Mouse (Mus musculus) liver, embryonic 16.5 days (tissue): ENCODE measurements around the gene Stx2. TPM values are rescaled to one million over a fixed set of nuclear protein-coding genes. Genes with fewer than 3 reads are reported as not detected.

Experiments
- ATAC-seq: fragments of 200-750 bp; cut with Nextera tagmentation; 2 replicates; pipeline ENCODE4 v1.8.0; 2017; ENCODE audit warnings: low read depth, mild to moderate bottlenecking, moderate number of reproducible peaks, moderate library complexity
- H3K27ac ChIP-seq: fragments of 300-500 bp; sonication (generic); 2 replicates; pipeline ENCODE4 v1.5.1; 2014; ENCODE audit warnings: mild to moderate bottlenecking, low read length
- H3K27me3 ChIP-seq: fragments of 300-500 bp; sonication (generic); 2 replicates; pipeline ENCODE4 v1.6.1; 2014; ENCODE audit warnings: low read depth, low read length, mixed read lengths; ENCODE audit not compliant: control insufficient read depth, insufficient read depth
- H3K36me3 ChIP-seq: fragments of 300-500 bp; sonication (generic); 2 replicates; pipeline ENCODE4 v1.6.1; 2014; ENCODE audit warnings: mild to moderate bottlenecking; ENCODE audit not compliant: control insufficient read depth, insufficient read depth
- H3K4me1 ChIP-seq: fragments of 300-500 bp; sonication (generic); 2 replicates; pipeline ENCODE4 v1.6.1; 2014; ENCODE audit warnings: low read depth, low read length, mixed read lengths; ENCODE audit not compliant: control insufficient read depth
- H3K4me2 ChIP-seq: fragments of 300-500 bp; sonication (generic); 2 replicates; pipeline ENCODE4 v1.6.1; 2014; ENCODE audit warnings: low read depth, low read length, mixed read lengths
- H3K4me3 ChIP-seq: fragments of 300-500 bp; sonication (generic); 2 replicates; pipeline ENCODE4 v1.5.1; 2014; ENCODE audit warnings: low read depth, mild to moderate bottlenecking, low read length
- H3K9ac ChIP-seq: fragments of 300-500 bp; sonication (generic); 2 replicates; pipeline ENCODE4 v1.6.1; 2014; ENCODE audit warnings: low read depth, low read length
- H3K9me3 ChIP-seq: fragments of 300-500 bp; sonication (generic); replicated peaks from 2 replicates; pipeline ENCODE4 v1.6.1; 2016; ENCODE audit warnings: low read length; ENCODE audit not compliant: control insufficient read depth
- WGBS: fragments of 180-500 bp; shearing (Covaris S2); extraction: QIAGEN DNeasy Blood & Tissue Kit; methylation state at CpG from one replicate; pipeline ENCODE4 v1.1.7; 2014; ENCODE audit not compliant: insufficient replicate concordance; 5-methylcytosine and 5-hydroxymethylcytosine counted together
- polyA plus RNA-seq: library from polyadenylated mRNA; unstranded; fragments of >200 nt; fragmentation: Nextera tagmentation; extraction: Ambion mirVana; gene quantifications from 2 replicates; pipeline ENCODE4 v1.2.1, GENCODE M21; 2015

Stx2 gene
- polyA plus RNA-seq, 1 experiment from 2014 or later: 55.8 TPM

DNA sequence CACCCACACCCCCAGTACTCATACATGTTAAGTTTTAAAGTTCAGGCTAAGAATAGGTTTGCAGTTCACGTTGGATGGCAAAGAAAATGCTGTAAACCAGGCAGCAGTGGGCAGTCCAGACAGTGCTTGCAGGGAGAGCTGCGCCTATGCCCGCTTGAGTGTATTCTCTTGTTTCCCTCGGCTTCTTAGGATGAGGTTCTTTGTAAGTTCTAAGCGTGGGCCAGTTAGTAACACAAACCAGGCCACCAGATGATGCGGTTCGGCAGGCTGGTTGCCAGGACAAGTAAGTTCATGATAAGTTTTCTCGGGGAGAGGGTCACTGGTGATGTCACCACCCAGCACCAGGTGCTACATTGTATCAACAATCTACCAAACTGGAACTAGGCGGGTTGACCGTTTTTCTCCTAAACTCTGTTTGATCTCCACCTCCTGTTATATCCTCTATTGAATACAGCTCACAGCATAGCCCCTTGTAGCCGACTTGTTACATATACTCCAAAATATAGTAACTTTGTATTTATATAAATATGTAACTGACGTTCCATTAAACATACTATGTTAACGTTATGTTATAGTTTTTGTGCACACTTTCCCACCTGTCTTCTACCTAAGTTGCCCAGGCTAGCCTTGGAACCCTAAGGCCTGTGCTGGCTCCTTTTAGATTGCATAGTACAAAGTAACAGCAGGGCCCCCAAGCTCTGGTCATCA lies 10.6 kb upstream of the Stx2 start:
- Histone ChIP-seq H3K27ac (peak overlapping the region; percentile 90), H3K36me3 (peaks cover 9% of the 10 kb centered on the region), H3K9me3 (no peaks in the 10 kb centered on the region), H3K27me3 (no peaks in the 10 kb centered on the region), H3K4me1 (peaks cover 20% of the 10 kb centered on the region), H3K4me2 (peak overlapping the region; percentile 82), H3K4me3 (peak overlapping the region; percentile 98), H3K9ac (peak overlapping the region; percentile 87)
- WGBS: 56% methylated on average over 13 of the region's 13 CpGs
- ATAC-seq: peak; percentile 0; the same call in 1 of the 2 replicates

DNA sequence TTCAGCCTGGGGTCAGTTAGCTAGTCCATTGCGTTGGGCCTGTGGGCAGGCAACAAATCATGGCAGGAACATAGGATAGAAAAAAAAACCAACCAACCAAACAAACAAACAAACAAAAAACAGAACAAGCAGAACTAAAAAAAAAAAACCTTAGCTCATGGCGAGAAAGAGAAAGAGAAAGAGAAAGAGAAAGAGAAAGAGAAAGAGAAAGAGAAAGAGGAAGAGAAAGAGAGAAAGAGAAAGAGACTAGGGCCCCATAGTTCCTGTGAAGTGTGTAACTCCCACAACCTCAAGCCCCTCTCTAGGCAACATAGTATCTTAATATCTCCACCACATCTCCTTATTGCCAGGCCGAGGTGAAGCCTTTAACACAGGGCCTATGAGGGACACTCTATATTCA lies 8.0 kb upstream of the Stx2 start:
- no peak overlapping the region for H3K4me2 ChIP-seq
- H3K4me3 ChIP-seq: no peak overlapping the region
- peaks cover 12% of the 10 kb centered on the region for H3K4me1 ChIP-seq
- ATAC-seq: no peak
- no peaks in the 10 kb centered on the region for H3K9me3 ChIP-seq
- WGBS: 73% methylated on average over 3 of the region's 3 CpGs
- no peaks in the 10 kb centered on the region for H3K36me3 ChIP-seq
- no peak overlapping the region for H3K9ac ChIP-seq
- H3K27me3 ChIP-seq: no peaks in the 10 kb centered on the region
- no peak overlapping the region for H3K27ac ChIP-seq

DNA sequence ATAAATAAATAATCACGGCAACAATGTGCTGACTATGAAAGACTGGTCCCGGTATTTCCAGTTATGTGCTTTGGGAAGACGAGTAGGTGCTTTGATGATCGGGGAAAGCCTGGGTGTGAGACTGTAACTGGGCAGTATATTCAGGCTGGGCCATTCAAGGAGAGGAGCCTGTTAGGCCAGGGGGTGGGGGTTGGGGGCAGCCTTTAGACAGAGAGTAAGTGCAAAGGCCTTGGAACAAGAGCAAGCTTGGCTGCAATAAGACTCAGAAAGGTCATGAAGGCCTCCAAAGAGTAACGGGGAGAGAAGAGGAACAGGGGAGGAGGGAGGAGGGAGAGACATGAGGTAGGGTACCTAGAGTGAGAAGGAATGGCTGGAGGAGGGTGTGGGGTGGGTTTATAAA lies 7.2 kb upstream of the Stx2 start:
- Histone ChIP-seq H3K9ac (no peak overlapping the region), H3K4me3 (no peak overlapping the region), H3K4me1 (peaks cover 12% of the 10 kb centered on the region), H3K27ac (no peak overlapping the region), H3K4me2 (no peak overlapping the region), H3K36me3 (no peaks in the 10 kb centered on the region), H3K9me3 (no peaks in the 10 kb centered on the region), H3K27me3 (no peaks in the 10 kb centered on the region)
- 83% methylated on average over 5 of the region's 5 CpGs for WGBS
- ATAC-seq: no peak

GRCm38 (mm10) chr5:129015020-129015419 lies 6.6 kb upstream of the Stx2 start:
- 52% methylated on average over 3 of the region's 3 CpGs for WGBS
- H3K4me2 ChIP-seq: no peak overlapping the region
- H3K27ac ChIP-seq: no peak overlapping the region
- H3K4me1 ChIP-seq: peaks cover 12% of the 10 kb centered on the region
- no peaks in the 10 kb centered on the region for H3K36me3 ChIP-seq
- H3K9me3 ChIP-seq: no peaks in the 10 kb centered on the region
- no peak overlapping the region for H3K4me3 ChIP-seq
- H3K9ac ChIP-seq: no peak overlapping the region
- H3K27me3 ChIP-seq: no peaks in the 10 kb centered on the region
- ATAC-seq: no peak

GRCm38 (mm10) chr5:129010937-129011336 lies 2.6 kb upstream of the Stx2 start:
- Histone ChIP-seq H3K9me3 (no peaks in the 10 kb centered on the region), H3K4me3 (no peak overlapping the region), H3K4me1 (peaks cover 17% of the 10 kb centered on the region), H3K27ac (no peak overlapping the region), H3K4me2 (no peak overlapping the region), H3K9ac (no peak overlapping the region), H3K36me3 (no peaks in the 10 kb centered on the region), H3K27me3 (no peaks in the 10 kb centered on the region)
- WGBS: 73% methylated on average over 2 of the region's 2 CpGs
- ATAC-seq: no peak

DNA sequence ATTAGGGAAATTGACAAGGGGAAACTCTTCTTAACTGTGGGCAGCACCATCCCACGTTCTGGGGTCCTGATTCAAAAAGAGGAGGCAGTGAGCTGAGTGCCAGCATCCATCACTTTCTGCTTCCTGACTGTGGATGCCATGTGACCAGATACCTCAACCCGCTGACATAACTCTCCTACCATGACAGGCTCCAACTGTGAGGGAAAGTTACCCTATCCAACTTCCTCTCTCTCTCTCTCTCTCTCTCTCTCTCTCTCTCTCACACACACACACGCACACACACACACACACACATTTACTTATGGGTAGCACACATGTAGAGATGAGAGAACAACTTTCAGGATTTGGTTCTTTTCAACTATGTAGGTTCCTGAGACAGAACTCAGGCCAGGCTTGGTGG lies 1.2 kb upstream of the Stx2 start:
- peak overlapping the region; percentile 82 for H3K27ac ChIP-seq
- H3K9me3 ChIP-seq: no peaks in the 10 kb centered on the region
- no peak overlapping the region for H3K4me2 ChIP-seq
- ATAC-seq: no peak
- peaks cover 30% of the 10 kb centered on the region for H3K4me1 ChIP-seq
- WGBS: 41% methylated on average over 3 of the region's 3 CpGs
- H3K27me3 ChIP-seq: no peaks in the 10 kb centered on the region
- H3K36me3 ChIP-seq: peaks cover 12% of the 10 kb centered on the region
- H3K9ac ChIP-seq: no peak overlapping the region
- H3K4me3 ChIP-seq: no peak overlapping the region

GRCm38 (mm10) chr5:129008008-129008407 lies 366 bp downstream of the Stx2 start:
- Histone ChIP-seq H3K9ac (peak overlapping the region; percentile 98), H3K27me3 (no peaks in the 10 kb centered on the region), H3K36me3 (peaks cover 14% of the 10 kb centered on the region), H3K9me3 (no peaks in the 10 kb centered on the region), H3K4me2 (peak overlapping the region; percentile 80), H3K27ac (peak overlapping the region; percentile 97), H3K4me3 (peak overlapping the region; percentile 93), H3K4me1 (peaks cover 44% of the 10 kb centered on the region)
- ATAC-seq: peak; percentile 28
- 0% methylated on average over 18 of the region's 18 CpGs for WGBS

DNA sequence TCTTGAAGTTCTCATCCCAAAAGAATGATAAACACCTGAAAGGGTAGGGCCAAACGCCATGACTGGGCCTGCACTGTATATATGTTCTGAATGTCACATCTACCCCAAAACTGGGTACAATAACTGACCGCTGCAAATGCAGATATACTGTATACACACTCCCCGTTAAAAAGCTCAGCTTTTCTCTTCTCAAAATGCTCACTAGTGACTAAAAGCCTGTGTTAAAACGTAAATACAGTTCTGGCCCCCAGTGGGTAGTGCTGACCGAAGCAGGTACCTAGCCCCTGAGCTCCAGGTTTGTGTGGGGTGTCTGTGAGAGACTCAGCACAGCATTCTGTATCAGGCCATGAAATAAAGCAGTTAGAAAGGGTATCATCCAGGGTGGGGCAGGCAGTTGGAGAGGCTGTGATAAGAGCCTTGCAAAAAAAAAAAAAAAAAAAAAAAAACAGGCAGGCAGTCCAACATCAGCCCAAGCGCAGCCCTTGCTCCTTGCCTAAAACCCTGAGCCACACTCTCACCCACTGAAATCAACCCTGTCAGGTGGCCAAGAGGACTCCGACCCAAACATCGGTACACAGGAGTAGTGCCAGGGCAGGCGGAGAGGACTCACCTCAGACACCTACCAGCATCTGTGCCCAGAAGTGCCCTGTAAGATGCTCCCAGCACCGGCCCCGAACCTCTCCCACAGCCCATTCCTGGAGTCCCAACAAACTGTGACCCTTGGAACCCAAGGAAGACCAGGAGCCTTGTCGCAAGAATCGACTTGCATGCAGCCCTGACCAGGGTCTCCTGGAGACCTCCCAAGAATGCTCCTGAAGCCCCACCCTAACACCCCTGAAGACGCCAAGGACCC lies 1.0 kb downstream of the Stx2 start:
- Histone ChIP-seq H3K27ac (peak overlapping the region; percentile 97), H3K4me1 (peaks cover 51% of the 10 kb centered on the region), H3K9ac (peak overlapping the region; percentile 98), H3K4me3 (peak overlapping the region; percentile 93), H3K9me3 (no peaks in the 10 kb centered on the region), H3K36me3 (peaks cover 14% of the 10 kb centered on the region), H3K4me2 (peak overlapping the region; percentile 80), H3K27me3 (no peaks in the 10 kb centered on the region)
- peak; percentile 69 for ATAC-seq
- 15% methylated on average over 14 of the region's 14 CpGs for WGBS
